Mouse (Mus musculus) forebrain, embryonic 11.5 days (tissue): ENCODE results near the gene Astn2. TPM values are rescaled to one million over a fixed set of nuclear protein-coding genes. Genes with fewer than 3 reads are reported as not detected.

Experiments
- ATAC-seq: fragments of 200-750 bp; cut with Nextera tagmentation; replicated peaks from 2 replicates; pipeline ENCODE4 v1.8.0; 2017; ENCODE audit warnings: moderate TSS enrichment; ENCODE audit not compliant: low FRiP score
- DNase-seq: peaks from one replicate; pipeline ENCODE4 v3.0.0-alpha.2; 2017; ENCODE audit warnings: low spot score
- H3K27ac ChIP-seq: fragments of 300-500 bp; sonication (generic); 2 replicates; pipeline ENCODE4 v1.5.1; 2014; ENCODE audit warnings: low read depth, low read length
- H3K27me3 ChIP-seq: fragments of 300-500 bp; sonication (generic); 2 replicates; pipeline ENCODE4 v1.6.1; 2014; ENCODE audit warnings: mild to moderate bottlenecking, low read length, mixed read lengths; ENCODE audit not compliant: control insufficient read depth, insufficient read depth
- H3K36me3 ChIP-seq: fragments of 300-500 bp; sonication (generic); 2 replicates; pipeline ENCODE4 v1.6.1; 2014; ENCODE audit warnings: mild to moderate bottlenecking, low read length, moderate library complexity, mixed read lengths; ENCODE audit not compliant: control insufficient read depth, insufficient read depth
- H3K4me1 ChIP-seq: fragments of 300-500 bp; sonication (generic); replicated peaks from 2 replicates; pipeline ENCODE4 v1.6.1; 2014; ENCODE audit warnings: low read length, mixed read lengths; ENCODE audit not compliant: control insufficient read depth, insufficient read depth
- H3K4me2 ChIP-seq: fragments of 300-500 bp; sonication (generic); 2 replicates; pipeline ENCODE4 v1.6.1; 2014; ENCODE audit warnings: low read depth, mild to moderate bottlenecking, low read length, moderate library complexity, mixed read lengths; ENCODE audit not compliant: severe bottlenecking
- H3K4me3 ChIP-seq: fragments of 300-500 bp; sonication (generic); 2 replicates; pipeline ENCODE4 v1.5.1; 2014; ENCODE audit warnings: low read depth, low read length
- H3K9ac ChIP-seq: fragments of 300-500 bp; sonication (generic); 2 replicates; pipeline ENCODE4 v1.6.1; 2014; ENCODE audit warnings: low read length
- H3K9me3 ChIP-seq: fragments of 300-500 bp; sonication (generic); 2 replicates; pipeline ENCODE4 v1.6.1; 2016; ENCODE audit warnings: low read length, mixed read lengths; ENCODE audit not compliant: control insufficient read depth
- WGBS: fragments of 180-500 bp; shearing (Covaris S2); extraction: QIAGEN DNeasy Blood & Tissue Kit; methylation state at CpG from one replicate; pipeline ENCODE4 v1.1.7; 2014; 5-methylcytosine and 5-hydroxymethylcytosine counted together
- polyA plus RNA-seq: library from polyadenylated mRNA; unstranded; fragments of >200 nt; fragmentation: Nextera tagmentation; extraction: Ambion mirVana; gene quantifications from 2 replicates; pipeline ENCODE4 v1.2.1, GENCODE M21; 2014

Astn2 gene
- polyA plus RNA-seq, 1 experiment from 2014 or later = 0.94 TPM

GRCm38 (mm10) chr4:65864551-65864950 is 539.9 kb downstream of the Astn2 start:
- Histone ChIP-seq H3K27ac (no peak overlapping the region), H3K9me3 (no peaks in the 10 kb centered on the region), H3K9ac (no peak overlapping the region), H3K4me1 (no peaks in the 10 kb centered on the region), H3K4me3 (no peak overlapping the region), H3K27me3 (no peaks in the 10 kb centered on the region), H3K4me2 (no peak overlapping the region), H3K36me3 (no peaks in the 10 kb centered on the region)
- no peak for ATAC-seq
- DNase-seq = no peak

- H3K4me1 ChIP-seq = peaks cover 3% of the 10 kb centered on the region
- DNase-seq = no peak
- no peak for ATAC-seq
- H3K9me3 ChIP-seq = no peaks in the 10 kb centered on the region
- no peak overlapping the region for H3K4me3 ChIP-seq
- WGBS = 79% methylated on average over 2 of the region's 2 CpGs
- peaks cover 2% of the 10 kb centered on the region; the same call in 1 of the 2 replicates for H3K27me3 ChIP-seq
- H3K4me2 ChIP-seq = no peak overlapping the region
- H3K9ac ChIP-seq = no peak overlapping the region
- no peak overlapping the region for H3K27ac ChIP-seq
- no peaks in the 10 kb centered on the region for H3K36me3 ChIP-seq
These were observed 561.2 kb downstream of the Astn2 start for GRCm38 (mm10) chr4:65843191-65843590.

GRCm38 (mm10) chr4:65839550-65840000 is 564.8 kb downstream of the Astn2 start:
- H3K4me3 ChIP-seq = no peak overlapping the region
- DNase-seq (peak; percentile 74), ATAC-seq (peak; percentile 94)
- H3K27ac ChIP-seq = 0 out of 2 replicates have a peak overlapping the region, but pooled peaks have one; percentile 1
- 14% methylated on average over 9 of the region's 9 CpGs for WGBS
- H3K4me2 ChIP-seq = no peak overlapping the region
- H3K4me1 ChIP-seq = peaks cover 6% of the 10 kb centered on the region
- no peak overlapping the region for H3K9ac ChIP-seq
- peaks cover 7% of the 10 kb centered on the region; the same call in 1 of the 2 replicates for H3K27me3 ChIP-seq
- no peaks in the 10 kb centered on the region for H3K9me3 ChIP-seq
- H3K36me3 ChIP-seq = no peaks in the 10 kb centered on the region

DNA sequence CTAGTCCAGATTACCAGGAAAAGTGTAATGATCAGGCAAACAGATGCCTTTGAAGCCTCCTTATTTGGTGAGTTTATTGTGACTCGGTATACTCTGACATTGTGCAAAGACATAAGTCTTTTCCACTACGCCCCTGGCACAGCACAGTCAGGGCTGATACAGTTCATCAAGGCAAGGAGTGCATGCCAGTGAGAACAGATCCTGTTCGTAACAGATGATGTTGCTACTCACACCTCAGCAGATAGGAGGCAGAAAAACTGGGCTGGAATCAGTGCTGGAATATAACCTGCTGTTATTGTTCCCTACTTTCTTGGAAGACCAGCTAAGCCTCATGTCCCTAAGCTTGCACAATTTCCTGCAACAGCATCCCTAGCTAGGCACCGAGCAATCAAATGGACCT is 565.6 kb downstream of the Astn2 start:
- 73% methylated on average over 4 of the region's 4 CpGs for WGBS
- no peaks in the 10 kb centered on the region for H3K36me3 ChIP-seq
- peak; percentile 20; the same call in 1 of the 2 replicates for ATAC-seq
- no peak overlapping the region for H3K4me2 ChIP-seq
- no peaks in the 10 kb centered on the region for H3K9me3 ChIP-seq
- peaks cover 6% of the 10 kb centered on the region for H3K4me1 ChIP-seq
- peaks cover 7% of the 10 kb centered on the region; the same call in 1 of the 2 replicates for H3K27me3 ChIP-seq
- no peak overlapping the region for H3K27ac ChIP-seq
- H3K9ac ChIP-seq = no peak overlapping the region
- no peak for DNase-seq
- H3K4me3 ChIP-seq = no peak overlapping the region

DNA sequence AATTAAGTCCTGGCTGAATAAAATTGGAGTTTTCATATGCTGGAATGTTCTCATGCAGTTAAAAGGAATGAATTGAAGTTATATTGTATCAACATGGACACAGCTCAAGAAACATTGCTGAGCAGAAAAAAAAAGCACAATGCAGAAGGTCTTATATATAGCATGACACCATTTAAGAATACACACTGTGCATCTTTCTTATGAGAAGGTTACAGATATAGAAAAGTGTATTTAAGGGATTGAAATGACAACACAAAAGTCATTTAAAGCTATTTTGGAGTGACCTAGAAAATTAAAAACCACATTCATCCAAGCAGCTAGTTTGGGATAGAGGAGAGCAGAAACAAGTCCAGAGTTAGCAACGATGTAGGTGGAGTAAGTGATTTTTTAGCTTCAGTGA is 571.4 kb downstream of the Astn2 start:
- ATAC-seq (no peak), DNase-seq (no peak)
- peaks cover 9% of the 10 kb centered on the region; the same call in 1 of the 2 replicates for H3K27me3 ChIP-seq
- H3K4me2 ChIP-seq = no peak overlapping the region
- 83% methylated on average over 1 of the region's 1 CpGs for WGBS
- H3K4me3 ChIP-seq = no peak overlapping the region
- 0 out of 2 replicates have a peak, but pooled peaks cover 2% of the 10 kb centered on the region for H3K4me1 ChIP-seq
- no peak overlapping the region for H3K27ac ChIP-seq
- no peaks in the 10 kb centered on the region for H3K9me3 ChIP-seq
- H3K9ac ChIP-seq = no peak overlapping the region
- H3K36me3 ChIP-seq = no peaks in the 10 kb centered on the region

GRCm38 (mm10) chr4:65831872-65832271 is 572.5 kb downstream of the Astn2 start:
- 86% methylated on average over 3 of the region's 3 CpGs for WGBS
- DNase-seq (no peak), ATAC-seq (no peak)
- no peak overlapping the region for H3K4me2 ChIP-seq
- no peak overlapping the region for H3K27ac ChIP-seq
- 0 out of 2 replicates have a peak, but pooled peaks cover under 1% of the 10 kb centered on the region for H3K4me1 ChIP-seq
- H3K9ac ChIP-seq = no peak overlapping the region
- H3K9me3 ChIP-seq = no peaks in the 10 kb centered on the region
- no peaks in the 10 kb centered on the region for H3K36me3 ChIP-seq
- H3K27me3 ChIP-seq = peaks cover 5% of the 10 kb centered on the region; the same call in 1 of the 2 replicates
- no peak overlapping the region for H3K4me3 ChIP-seq

DNA sequence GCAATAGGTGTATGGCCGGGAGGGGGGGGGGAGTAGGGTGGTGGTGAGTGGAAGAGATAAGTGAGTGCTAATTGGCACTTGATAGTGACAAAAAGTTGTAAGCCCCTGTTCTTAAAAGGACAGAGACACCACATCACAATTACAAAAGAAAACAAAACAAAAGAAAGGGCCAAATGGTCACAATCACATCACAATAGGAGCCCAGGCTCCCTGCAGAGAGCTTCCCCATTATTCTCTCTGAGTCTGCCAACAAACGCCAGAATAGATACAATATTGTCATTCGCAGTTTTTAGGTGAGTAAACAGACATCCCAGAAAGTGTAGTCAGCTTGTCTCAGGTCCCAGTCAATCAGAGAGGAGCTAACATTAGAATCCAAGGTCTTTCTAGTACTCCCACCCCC is 573.9 kb downstream of the Astn2 start:
- no peak overlapping the region for H3K4me3 ChIP-seq
- H3K27ac ChIP-seq = no peak overlapping the region
- no peak for ATAC-seq
- no peaks in the 10 kb centered on the region for H3K9me3 ChIP-seq
- 3% methylated on average over 3 of the region's 3 CpGs for WGBS
- no peak for DNase-seq
- peaks cover 4% of the 10 kb centered on the region; the same call in 1 of the 2 replicates for H3K27me3 ChIP-seq
- H3K4me2 ChIP-seq = no peak overlapping the region
- no peak overlapping the region for H3K9ac ChIP-seq
- no peaks in the 10 kb centered on the region for H3K36me3 ChIP-seq
- no peaks in the 10 kb centered on the region for H3K4me1 ChIP-seq

DNA sequence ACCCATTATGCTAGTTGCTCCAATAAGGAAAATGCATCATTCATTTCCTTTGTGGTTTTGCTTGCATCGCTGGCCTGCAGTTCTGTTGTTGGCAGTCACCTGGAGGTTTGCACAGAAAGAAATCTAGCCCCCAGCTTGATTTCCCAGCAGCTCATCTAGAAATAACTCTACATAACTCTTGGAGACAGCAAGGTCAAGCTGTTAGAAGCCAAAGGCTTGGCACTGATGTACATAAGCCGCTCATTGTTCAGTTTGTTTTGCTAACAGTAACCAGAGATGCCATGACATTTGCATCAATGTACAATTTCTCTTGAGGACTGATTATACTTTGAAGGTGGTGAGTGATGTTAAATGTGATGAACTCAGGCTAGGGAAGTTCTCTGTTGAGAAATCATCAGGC is 583.3 kb downstream of the Astn2 start:
- no peaks in the 10 kb centered on the region for H3K27me3 ChIP-seq
- no peak overlapping the region for H3K9ac ChIP-seq
- no peak overlapping the region for H3K27ac ChIP-seq
- WGBS = 84% methylated on average over 2 of the region's 2 CpGs
- no peak overlapping the region for H3K4me2 ChIP-seq
- no peaks in the 10 kb centered on the region for H3K36me3 ChIP-seq
- H3K4me3 ChIP-seq = no peak overlapping the region
- no peaks in the 10 kb centered on the region for H3K4me1 ChIP-seq
- DNase-seq (no peak), ATAC-seq (no peak)
- no peaks in the 10 kb centered on the region for H3K9me3 ChIP-seq

- Histone ChIP-seq H3K9me3 (no peaks in the 10 kb centered on the region), H3K27ac (no peak overlapping the region), H3K9ac (no peak overlapping the region), H3K4me2 (no peak overlapping the region), H3K4me3 (no peak overlapping the region), H3K36me3 (no peaks in the 10 kb centered on the region), H3K4me1 (no peaks in the 10 kb centered on the region), H3K27me3 (no peaks in the 10 kb centered on the region)
- WGBS = 75% methylated on average over 2 of the region's 2 CpGs
- DNase-seq (no peak), ATAC-seq (no peak)
These were observed 584.2 kb downstream of the Astn2 start for GRCm38 (mm10) chr4:65820236-65820635.
